Mouse (Mus musculus): ENCODE data around the gene Bckdha. TPM values are rescaled to one million over a fixed set of nuclear protein-coding genes. Genes with fewer than 3 reads are reported as not detected.

The Bckdha gene
- polyA plus RNA-seq, 1 experiment from 2014 or later, result 47.0 TPM

DNA sequence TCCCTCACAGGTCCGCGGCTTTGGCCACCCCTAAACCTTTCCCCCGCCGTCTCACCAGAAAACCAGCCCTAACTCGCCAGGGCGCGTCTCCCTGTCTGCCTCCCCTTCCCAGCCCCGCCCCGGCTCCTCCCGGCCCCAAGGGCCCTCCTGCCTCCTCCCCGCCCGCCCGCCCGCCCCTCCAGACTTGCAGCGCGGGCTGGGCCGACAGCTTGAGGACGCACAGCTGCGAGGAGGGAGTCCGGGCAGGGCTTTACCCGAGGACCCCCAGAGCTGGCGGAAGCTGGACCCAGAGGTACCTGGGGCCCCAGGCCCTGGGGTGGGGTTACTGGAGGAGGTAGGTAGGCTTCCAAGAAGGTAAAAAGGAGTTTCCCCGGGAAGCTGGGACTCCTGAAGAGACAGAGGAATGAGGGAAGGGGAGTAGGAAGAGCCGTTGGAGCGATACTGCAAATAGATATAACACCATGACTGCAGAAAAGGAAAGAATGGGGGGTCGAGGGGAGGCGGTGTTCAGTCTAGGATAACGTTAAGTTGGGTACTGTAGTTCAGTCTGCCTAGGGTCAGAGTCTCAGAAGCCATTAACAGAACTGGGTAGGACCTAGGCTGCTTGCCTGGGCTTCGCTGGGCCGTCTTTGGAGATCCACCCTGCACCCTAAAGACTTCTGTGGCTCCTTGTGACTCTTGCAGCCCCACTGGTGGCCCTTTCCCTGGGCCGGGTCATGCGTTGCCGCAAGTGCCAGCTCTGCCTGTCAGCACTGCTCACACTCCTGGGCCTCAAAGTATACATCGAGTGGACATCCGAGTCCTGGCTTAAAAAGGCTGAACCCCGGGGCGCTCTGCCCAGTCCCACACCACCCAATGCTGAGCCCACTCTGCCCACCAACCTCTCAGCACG, 31.1 kb downstream of the Bckdha start:
- peak; percentile 83 for ATAC-seq (ENCODE audit: low read depth)
- Histone ChIP-seq H3K4me2 (ENCODE audit: low read depth, low read length) (peak overlapping the region; percentile 70), H3K4me1 (ENCODE audit: control insufficient read depth, insufficient read depth, low read length) (peaks cover 3% of the 10 kb centered on the region; the same call in 1 of the 2 replicates), H3K4me3 (ENCODE audit: low read depth, low read length) (peak overlapping the region; percentile 41), H3K9me3 (ENCODE audit: control insufficient read depth, low read length) (no peaks in the 10 kb centered on the region), H3K9ac (ENCODE audit: low read depth, low read length) (peak overlapping the region; percentile 59), H3K36me3 (ENCODE audit: control insufficient read depth, insufficient read depth, low read length) (peaks cover 52% of the 10 kb centered on the region), H3K27me3 (replicated peaks; ENCODE audit: control insufficient read depth, insufficient read depth, low read length) (no peaks in the 10 kb centered on the region), H3K27ac (replicated peaks; ENCODE audit: low read depth, low read length) (peak overlapping the region; percentile 52)
- 14% methylated on average over 31 of the region's 38 CpGs for WGBS
- peak; percentile 72 for DNase-seq (ENCODE audit: low spot score)

DNA sequence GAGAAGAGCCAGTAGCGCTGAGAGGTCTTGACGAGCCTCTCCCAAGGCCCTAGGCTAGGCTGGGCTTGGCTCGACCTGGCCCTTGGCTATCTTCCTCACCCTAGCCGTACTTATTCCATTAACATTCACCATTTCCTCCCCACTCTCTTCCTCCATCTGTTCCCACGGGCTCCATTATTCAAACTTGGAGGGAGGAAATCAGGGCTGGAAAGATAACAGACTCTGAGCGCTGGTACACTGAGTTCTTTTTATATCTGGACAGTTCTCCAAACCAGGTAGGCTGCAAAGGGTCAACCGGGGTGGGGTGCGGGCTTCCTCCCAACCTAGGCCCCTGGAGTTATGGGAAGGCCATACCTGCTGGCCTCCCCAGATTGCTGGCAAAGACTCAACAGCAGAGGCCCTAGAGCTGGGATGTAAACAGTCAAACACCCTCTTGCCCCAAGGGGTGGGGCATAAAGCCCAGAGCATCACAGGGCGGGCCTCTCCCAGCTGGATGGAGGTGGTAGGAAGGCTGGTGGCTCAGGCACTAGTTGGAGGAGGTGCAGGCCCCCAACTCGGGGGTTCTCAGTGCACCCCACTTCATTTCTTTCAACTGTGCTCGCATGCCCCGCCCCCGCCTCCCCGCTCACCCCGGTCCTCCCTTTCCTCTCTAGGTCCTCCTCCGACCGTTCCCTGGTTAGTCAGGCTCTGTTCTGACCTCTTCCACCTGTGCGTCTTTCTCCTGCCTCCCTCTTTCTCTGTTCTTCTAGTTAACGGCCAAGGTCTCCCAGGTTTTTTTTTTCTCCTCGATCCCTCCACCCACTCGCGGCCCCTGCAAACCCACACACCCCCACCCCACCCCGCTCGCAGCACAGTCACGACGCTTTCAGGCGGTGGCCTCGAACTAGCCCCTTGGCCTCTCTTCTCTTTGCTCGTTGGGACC, 32.0 kb downstream of the Bckdha start, which contains the start of gene B3gnt8:
B3gnt8 (plus strand) TSS at position 146 of the 922 bp plus-strand sequence.
- H3K27ac ChIP-seq (replicated peaks; ENCODE audit: low read depth, low read length), result peak within 1 kb of the TSS; percentile 52
- H3K9me3 ChIP-seq (ENCODE audit: control insufficient read depth, low read length), result no peaks in the 10 kb centered on the region
- no peaks in the 10 kb centered on the region for H3K27me3 ChIP-seq (replicated peaks; ENCODE audit: control insufficient read depth, insufficient read depth, low read length)
- peak; percentile 32; the same call in 1 of the 2 replicates for ATAC-seq (ENCODE audit: low read depth)
- peaks cover 58% of the 10 kb centered on the region for H3K36me3 ChIP-seq (ENCODE audit: control insufficient read depth, insufficient read depth, low read length)
- H3K9ac ChIP-seq (ENCODE audit: low read depth, low read length), result peak within 1 kb of the TSS; percentile 59
- DNase-seq (ENCODE audit: low spot score), result peak; percentile 54
- 20% methylated on average over 27 of the region's 29 CpGs for WGBS
- H3K4me3 ChIP-seq (ENCODE audit: low read depth, low read length), result peak within 1 kb of the TSS; percentile 41
- H3K4me2 ChIP-seq (ENCODE audit: low read depth, low read length), result peak within 1 kb of the TSS; percentile 70
- H3K4me1 ChIP-seq (ENCODE audit: control insufficient read depth, insufficient read depth, low read length), result peaks cover 3% of the 10 kb centered on the region; the same call in 1 of the 2 replicates

DNA sequence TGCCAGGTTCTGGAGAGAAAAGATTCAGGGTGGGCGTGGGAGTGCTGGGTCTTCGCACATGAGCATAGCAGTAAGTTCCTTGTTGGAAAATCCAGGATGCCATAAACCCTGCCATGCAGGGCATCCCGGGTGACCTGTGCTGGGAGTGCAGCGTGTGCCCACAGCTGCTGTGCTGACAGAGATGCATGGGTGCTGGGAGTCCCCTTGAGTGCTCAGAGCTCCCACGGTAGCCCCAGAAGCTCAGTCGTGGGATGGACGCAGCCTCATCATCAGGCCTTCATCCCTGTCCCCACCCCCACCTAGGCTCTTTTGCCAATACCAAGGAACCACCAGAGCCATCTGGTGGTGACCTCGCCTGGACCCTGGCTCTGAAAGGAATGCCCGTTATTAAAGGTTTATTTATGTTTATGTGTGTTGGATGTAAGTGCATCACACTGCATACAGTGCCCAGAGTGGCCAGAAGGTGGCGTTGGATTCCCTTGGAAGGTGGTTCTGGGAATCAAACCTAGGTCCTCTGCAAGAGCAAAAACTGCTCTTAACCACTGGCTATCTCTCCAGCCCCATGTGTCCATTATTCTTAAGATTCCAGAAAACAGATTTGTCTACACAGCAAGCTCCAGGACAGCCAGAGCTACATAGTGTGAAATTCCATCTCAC, 33.1 kb downstream of the Bckdha start:
- no peak overlapping the region for H3K27ac ChIP-seq (replicated peaks; ENCODE audit: low read depth, low read length)
- WGBS, result 79% methylated on average over 10 of the region's 10 CpGs
- peaks cover 3% of the 10 kb centered on the region; the same call in 1 of the 2 replicates for H3K4me1 ChIP-seq (ENCODE audit: control insufficient read depth, insufficient read depth, low read length)
- H3K4me2 ChIP-seq (ENCODE audit: low read depth, low read length), result no peak overlapping the region
- ATAC-seq (ENCODE audit: low read depth) (no peak), DNase-seq (ENCODE audit: low spot score) (no peak)
- peaks cover 52% of the 10 kb centered on the region; the same call in 1 of the 2 replicates for H3K36me3 ChIP-seq (ENCODE audit: control insufficient read depth, insufficient read depth, low read length)
- H3K27me3 ChIP-seq (replicated peaks; ENCODE audit: control insufficient read depth, insufficient read depth, low read length), result no peaks in the 10 kb centered on the region
- no peak overlapping the region for H3K9ac ChIP-seq (ENCODE audit: low read depth, low read length)
- no peak overlapping the region for H3K4me3 ChIP-seq (ENCODE audit: low read depth, low read length)
- no peaks in the 10 kb centered on the region for H3K9me3 ChIP-seq (ENCODE audit: control insufficient read depth, low read length)

DNA sequence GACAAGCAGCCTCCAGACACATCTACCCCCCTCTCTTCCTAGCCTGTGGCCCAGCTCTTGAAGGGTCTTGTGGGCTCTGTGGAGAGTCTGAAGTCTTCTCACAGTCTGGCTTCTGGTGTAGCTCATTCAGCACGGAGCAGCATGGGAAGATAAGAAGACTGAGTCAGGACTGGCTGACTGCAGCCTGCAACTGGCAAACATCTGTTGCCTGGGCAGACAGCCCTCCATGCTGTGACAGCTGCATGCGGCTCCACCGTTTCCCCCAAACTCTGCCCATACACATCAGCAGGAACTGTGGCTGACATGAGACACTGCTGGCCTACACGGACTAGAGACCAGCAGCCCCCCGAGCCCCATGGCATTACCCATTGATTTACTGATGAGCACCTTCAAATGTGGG, 33.9 kb downstream of the Bckdha start:
- WGBS, result 62% methylated on average over 5 of the region's 5 CpGs
- no peak overlapping the region for H3K9ac ChIP-seq (ENCODE audit: low read depth, low read length)
- DNase-seq (ENCODE audit: low spot score), result peak; percentile 61
- no peak overlapping the region for H3K4me2 ChIP-seq (ENCODE audit: low read depth, low read length)
- ATAC-seq (ENCODE audit: low read depth), result no peak
- H3K36me3 ChIP-seq (ENCODE audit: control insufficient read depth, insufficient read depth, low read length), result peaks cover 43% of the 10 kb centered on the region; the same call in 1 of the 2 replicates
- peaks cover 3% of the 10 kb centered on the region for H3K4me1 ChIP-seq (ENCODE audit: control insufficient read depth, insufficient read depth, low read length)
- H3K27me3 ChIP-seq (replicated peaks; ENCODE audit: control insufficient read depth, insufficient read depth, low read length), result no peaks in the 10 kb centered on the region
- H3K4me3 ChIP-seq (ENCODE audit: low read depth, low read length), result no peak overlapping the region
- H3K27ac ChIP-seq (replicated peaks; ENCODE audit: low read depth, low read length), result no peak overlapping the region
- H3K9me3 ChIP-seq (ENCODE audit: control insufficient read depth, low read length), result no peaks in the 10 kb centered on the region

DNA sequence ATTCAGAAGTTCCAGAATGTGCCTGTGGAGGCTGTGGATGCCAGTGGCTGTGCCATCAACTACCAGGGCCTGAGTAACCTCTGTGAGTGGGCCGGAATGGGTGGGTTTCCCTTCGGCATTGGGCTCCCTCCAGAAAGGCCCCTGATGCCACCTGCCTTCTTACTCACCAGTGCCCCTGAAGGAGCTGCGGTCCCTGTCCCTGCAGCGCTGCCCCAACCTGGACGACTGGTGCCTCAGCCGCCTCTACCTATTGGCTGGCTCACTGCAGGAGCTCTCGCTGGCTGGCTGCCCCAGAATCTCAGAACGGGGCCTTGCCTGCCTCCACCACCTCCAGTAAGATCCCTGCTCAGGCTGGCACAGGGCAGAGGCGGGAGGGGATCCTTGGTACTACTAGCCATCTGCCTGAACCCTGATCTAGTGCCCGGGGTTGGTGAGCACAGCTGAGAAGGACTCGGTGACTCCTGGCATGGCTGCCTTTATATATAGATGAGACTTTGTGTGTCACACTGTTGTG, 34.9 kb downstream of the Bckdha start:
- peaks cover 35% of the 10 kb centered on the region; the same call in 1 of the 2 replicates for H3K36me3 ChIP-seq (ENCODE audit: control insufficient read depth, insufficient read depth, low read length)
- H3K4me2 ChIP-seq (ENCODE audit: low read depth, low read length), result no peak overlapping the region
- no peak overlapping the region for H3K4me3 ChIP-seq (ENCODE audit: low read depth, low read length)
- H3K9me3 ChIP-seq (ENCODE audit: control insufficient read depth, low read length), result no peaks in the 10 kb centered on the region
- no peak for DNase-seq (ENCODE audit: low spot score)
- 95% methylated on average over 11 of the region's 11 CpGs for WGBS
- H3K9ac ChIP-seq (ENCODE audit: low read depth, low read length), result no peak overlapping the region
- no peaks in the 10 kb centered on the region for H3K27me3 ChIP-seq (replicated peaks; ENCODE audit: control insufficient read depth, insufficient read depth, low read length)
- H3K4me1 ChIP-seq (ENCODE audit: control insufficient read depth, insufficient read depth, low read length), result peaks cover 3% of the 10 kb centered on the region
- no peak for ATAC-seq (ENCODE audit: low read depth)
- H3K27ac ChIP-seq (replicated peaks; ENCODE audit: low read depth, low read length), result no peak overlapping the region

DNA sequence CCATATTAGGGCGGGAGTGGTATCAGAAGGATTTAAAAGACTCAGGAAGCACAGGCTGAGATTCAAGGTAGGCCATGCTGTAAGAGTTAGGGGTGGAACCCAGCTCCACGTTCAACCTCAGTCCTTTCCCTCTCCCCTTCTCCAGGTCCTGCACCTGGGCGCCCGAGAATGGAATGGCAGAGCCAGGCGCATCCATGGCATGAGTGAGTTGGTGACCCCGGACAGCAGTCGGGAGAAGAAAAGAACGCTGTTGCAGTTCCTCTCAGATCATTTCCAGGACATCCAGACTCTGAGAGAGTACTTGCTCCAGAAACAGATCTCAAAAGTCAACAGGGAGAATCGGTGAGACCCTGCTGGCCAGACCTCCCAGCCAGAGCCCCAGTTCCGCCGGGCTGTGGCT, 38.0 kb downstream of the Bckdha start:
- Histone ChIP-seq H3K9ac (ENCODE audit: low read depth, low read length) (no peak overlapping the region), H3K4me2 (ENCODE audit: low read depth, low read length) (no peak overlapping the region), H3K9me3 (ENCODE audit: control insufficient read depth, low read length) (no peaks in the 10 kb centered on the region), H3K4me3 (ENCODE audit: low read depth, low read length) (no peak overlapping the region), H3K4me1 (ENCODE audit: control insufficient read depth, insufficient read depth, low read length) (peaks cover 4% of the 10 kb centered on the region), H3K27ac (replicated peaks; ENCODE audit: low read depth, low read length) (no peak overlapping the region), H3K36me3 (ENCODE audit: control insufficient read depth, insufficient read depth, low read length) (peaks cover 33% of the 10 kb centered on the region; the same call in 1 of the 2 replicates), H3K27me3 (replicated peaks; ENCODE audit: control insufficient read depth, insufficient read depth, low read length) (no peaks in the 10 kb centered on the region)
- DNase-seq (ENCODE audit: low spot score), result no peak
- ATAC-seq (ENCODE audit: low read depth), result no peak
- 88% methylated on average over 11 of the region's 11 CpGs for WGBS

DNA sequence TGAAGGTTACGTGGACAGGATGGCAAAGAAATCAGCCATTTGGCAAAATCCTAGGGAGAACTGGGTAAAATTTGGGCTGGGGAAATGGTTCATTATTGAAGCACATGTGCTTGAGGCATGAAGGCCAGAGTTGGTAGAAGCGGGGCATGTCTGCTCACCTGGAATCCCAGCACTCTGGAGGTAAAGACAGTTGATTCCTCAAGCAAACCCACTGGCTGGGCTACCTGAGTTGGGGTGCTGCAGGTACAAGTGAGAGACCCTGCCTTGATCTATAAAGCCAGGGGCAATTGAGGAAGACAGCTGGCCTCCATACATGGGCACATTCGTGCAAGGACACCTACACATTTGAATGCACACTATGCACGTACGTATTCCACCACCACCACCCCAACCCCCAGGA, 38.7 kb downstream of the Bckdha start:
- H3K4me2 ChIP-seq (ENCODE audit: low read depth, low read length), result peak overlapping the region; percentile 76
- no peaks in the 10 kb centered on the region for H3K27me3 ChIP-seq (replicated peaks; ENCODE audit: control insufficient read depth, insufficient read depth, low read length)
- ATAC-seq (ENCODE audit: low read depth) (no peak), DNase-seq (ENCODE audit: low spot score) (no peak)
- WGBS, result 88% methylated on average over 5 of the region's 5 CpGs
- peak overlapping the region; percentile 65 for H3K4me3 ChIP-seq (ENCODE audit: low read depth, low read length)
- peaks cover 4% of the 10 kb centered on the region for H3K4me1 ChIP-seq (ENCODE audit: control insufficient read depth, insufficient read depth, low read length)
- peaks cover 29% of the 10 kb centered on the region; the same call in 1 of the 2 replicates for H3K36me3 ChIP-seq (ENCODE audit: control insufficient read depth, insufficient read depth, low read length)
- H3K9ac ChIP-seq (ENCODE audit: low read depth, low read length), result no peak overlapping the region
- H3K9me3 ChIP-seq (ENCODE audit: control insufficient read depth, low read length), result no peaks in the 10 kb centered on the region
- no peak overlapping the region for H3K27ac ChIP-seq (replicated peaks; ENCODE audit: low read depth, low read length)

DNA sequence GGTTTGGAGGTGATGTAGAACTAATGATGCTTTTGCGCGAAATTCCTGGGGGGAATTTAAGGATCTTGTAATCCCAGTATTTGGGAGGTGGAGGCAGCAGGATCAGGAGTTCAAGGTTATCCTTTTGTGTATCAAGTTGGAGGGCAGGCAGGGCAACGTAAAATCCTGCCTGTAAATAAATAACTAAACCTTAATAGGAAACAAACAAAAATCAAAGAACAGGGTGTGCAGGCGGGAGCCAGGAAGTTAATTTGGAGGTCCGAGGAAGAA, 39.1 kb downstream of the Bckdha start:
- ATAC-seq (ENCODE audit: low read depth) (no peak), DNase-seq (ENCODE audit: low spot score) (no peak)
- peak overlapping the region; percentile 76 for H3K4me2 ChIP-seq (ENCODE audit: low read depth, low read length)
- peaks cover 25% of the 10 kb centered on the region; the same call in 1 of the 2 replicates for H3K36me3 ChIP-seq (ENCODE audit: control insufficient read depth, insufficient read depth, low read length)
- H3K9ac ChIP-seq (ENCODE audit: low read depth, low read length), result peak overlapping the region; percentile 65
- peaks cover 4% of the 10 kb centered on the region for H3K4me1 ChIP-seq (ENCODE audit: control insufficient read depth, insufficient read depth, low read length)
- H3K27ac ChIP-seq (replicated peaks; ENCODE audit: low read depth, low read length), result no peak overlapping the region; the same call in 1 of the 2 replicates
- H3K9me3 ChIP-seq (ENCODE audit: control insufficient read depth, low read length), result no peaks in the 10 kb centered on the region
- WGBS, result 22% methylated on average over 5 of the region's 5 CpGs
- H3K4me3 ChIP-seq (ENCODE audit: low read depth, low read length), result peak overlapping the region; percentile 65
- no peaks in the 10 kb centered on the region for H3K27me3 ChIP-seq (replicated peaks; ENCODE audit: control insufficient read depth, insufficient read depth, low read length)

All from embryonic facial prominence, embryonic 14.5 days (tissue).